In the genomic region with DNA sequence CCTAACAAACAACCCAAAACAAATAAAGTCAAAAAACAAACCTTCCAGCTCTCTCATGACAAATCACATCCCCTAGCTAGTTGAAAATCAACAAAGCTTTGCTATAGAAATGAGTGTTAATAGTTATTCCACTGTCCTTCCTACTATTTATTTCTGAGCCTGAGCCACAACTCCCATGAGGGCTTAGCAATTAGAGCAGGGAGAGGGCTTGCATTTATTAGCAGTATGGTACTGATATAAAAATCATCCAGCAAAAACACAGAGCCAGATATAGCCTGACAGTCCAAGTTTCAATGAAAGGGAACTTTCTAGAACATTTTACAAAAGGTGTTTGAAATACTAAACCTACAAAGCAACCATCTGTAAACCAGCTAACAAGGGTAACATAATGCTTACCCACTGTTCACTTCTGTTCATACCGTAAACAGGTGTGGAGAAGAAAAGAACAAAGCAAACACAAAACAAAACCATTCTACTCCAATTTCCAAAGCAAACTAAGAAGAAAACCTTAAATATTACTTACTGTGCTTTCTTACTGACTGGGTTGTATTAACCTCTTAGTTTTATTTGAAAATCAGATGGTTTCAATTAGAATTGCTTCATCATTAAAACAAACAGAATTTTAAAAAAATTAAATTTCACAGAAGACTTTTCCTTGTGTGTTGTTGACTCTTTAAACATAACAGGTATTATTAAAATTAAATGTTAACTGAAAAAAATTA, we compare ENCODE assay signal across 21 mouse cellular contexts.
DNase-seq lines count a peak whose midpoint lies in the region; ATAC-seq and TF ChIP-seq lines count a peak whose summit lies in the region.
"Had no signal": no experiment of that assay in that cellular context is flagged by ENCODE, and none has a peak within 500 bp of the region (broad histone marks: within the 10 kb centered on the region; RNA-seq: fewer than 3 reads in every experiment).

No protein-coding gene starts in this region.

- no peaks in the 10 kb centered on the region for H3K9me3 ChIP-seq in hindbrain, postnatal 0 days (ENCODE audit: low read length)
- no peaks in the 10 kb centered on the region for H3K9me3 ChIP-seq in hindbrain, embryonic 14.5 days (ENCODE audit: control insufficient read depth, low read length)
- H3K9me3 ChIP-seq in CH12.LX (replicated peaks; ENCODE audit: low read length) = no peaks in the 10 kb centered on the region
- no peaks in the 10 kb centered on the region for H3K9me3 ChIP-seq in limb, embryonic 14.5 days (ENCODE audit: control insufficient read depth, low read length)
- H3K9me3 ChIP-seq: embryonic facial prominence, embryonic 15.5 days; forebrain, embryonic 13.5 days; G1E; hindbrain, embryonic 12.5 days had no signal

- H3K27ac ChIP-seq in hindbrain, postnatal 0 days = no peak overlapping the region
- H3K27ac ChIP-seq in hindbrain, embryonic 14.5 days = no peak overlapping the region
- H3K27ac ChIP-seq in CH12.LX (ENCODE audit: insufficient read depth, low read depth) = peak overlapping the region; percentile 55; the same call in 1 of the 2 replicates
- 0 out of 2 replicates have a peak overlapping the region, but pooled peaks have one; percentile 21 for H3K27ac ChIP-seq in limb, embryonic 14.5 days (replicated peaks; ENCODE audit: low read depth, low read length)
- H3K27ac ChIP-seq: embryonic facial prominence, embryonic 15.5 days; forebrain, embryonic 13.5 days; hindbrain, embryonic 12.5 days had no signal

- peak; percentile 12 for DNase-seq in hindbrain, postnatal 0 days (ENCODE audit: low spot score)
- DNase-seq in hindbrain, embryonic 14.5 days (ENCODE audit: low spot score) = no peak
- DNase-seq in CH12.LX (ENCODE audit: extremely low read depth) = no peak
- DNase-seq in brain, embryonic 14.5 days (ENCODE audit: low read depth) = peak; percentile 44
- DNase-seq in limb, embryonic 14.5 days (ENCODE audit: low spot score) = no peak
- no peak for DNase-seq in layer of hippocampus, postnatal 14 days (ENCODE audit: low spot score in 2 of 2)
- DNase-seq: adrenal gland, adult 8-10 months; adrenal gland, postnatal 36 days; cerebellum, adult 11 months; cerebellum, adult 8-10 months; cerebellum, postnatal 25 days; gastrocnemius, adult 2 months; gastrocnemius, postnatal 25 days; heart, postnatal 10 days; heart, postnatal 4 days had no signal

- TF ChIP-seq EP300 in CH12.LX (IDR thresholded peaks at IDR 0.05; ENCODE audit: low read length) = peak; percentile 37; the same call in 1 of the 2 replicates

- dilution Hi-C loops in CH12.LX (cut with MboI; ENCODE audit: extremely low pct_ligation_motif_present, extremely low pct_unique_long_range_greater_than_20kb, low sequenced_read_pairs) = loop anchor here (5.0 kb wide), 1 partner anchor 35 kb away; no protein-coding TSS in a partner anchor

- 84% methylated on average over 1 of the region's 1 CpGs for WGBS in hindbrain, postnatal 0 days
- WGBS in hindbrain, embryonic 14.5 days = 76% methylated on average over 1 of the region's 1 CpGs
- 26% methylated on average over 1 of the region's 1 CpGs for WGBS in limb, embryonic 14.5 days

- no peak overlapping the region for H3K4me3 ChIP-seq in hindbrain, postnatal 0 days (ENCODE audit: low read length)
- no peak overlapping the region for H3K4me3 ChIP-seq in hindbrain, embryonic 14.5 days (replicated peaks; ENCODE audit: low read length)
- no peak overlapping the region for H3K4me3 ChIP-seq in CH12.LX (replicated peaks in 1 of 3; ENCODE audit: low read depth in 2 of 3, low read length in 2 of 3, poor library complexity in 1 of 3)
- no peak overlapping the region for H3K4me3 ChIP-seq in limb, embryonic 14.5 days (replicated peaks; ENCODE audit: low read length)
- H3K4me3 ChIP-seq: embryonic facial prominence, embryonic 15.5 days; forebrain, embryonic 13.5 days; hindbrain, embryonic 12.5 days had no signal

- no peaks in the 10 kb centered on the region for H3K36me3 ChIP-seq in hindbrain, postnatal 0 days (ENCODE audit: insufficient read depth, low read length)
- no peaks in the 10 kb centered on the region for H3K36me3 ChIP-seq in hindbrain, embryonic 14.5 days (replicated peaks; ENCODE audit: control insufficient read depth, insufficient read depth)
- peaks cover 0 to 9% of the 10 kb centered on the region in 2 experiments for H3K36me3 ChIP-seq in CH12.LX (replicated peaks in 1 of 2; ENCODE audit: control insufficient read depth in 1 of 2, insufficient read depth in 1 of 2, low read length in 1 of 2)
- no peaks in the 10 kb centered on the region for H3K36me3 ChIP-seq in limb, embryonic 14.5 days (ENCODE audit: control insufficient read depth, insufficient read depth, low read length)
- H3K36me3 ChIP-seq: embryonic facial prominence, embryonic 15.5 days; hindbrain, embryonic 12.5 days had no signal

- in situ Hi-C loops in CH12.LX (cut with MboI; ENCODE audit: low pct_ligation_motif_present, low pct_unique_long_range_greater_than_20kb, low sequenced_read_pairs) = loop anchor here (5.0 kb wide), 1 partner anchor 40 kb away; no protein-coding TSS in a partner anchor

- no peak for TF ChIP-seq CTCF in hindbrain, postnatal 0 days (IDR thresholded peaks at IDR 0.05; ENCODE audit: low read depth)
- no peak for TF ChIP-seq CTCF in CH12.LX (conservative IDR thresholded peaks at IDR 0.05 in 1 of 2, IDR thresholded peaks at IDR 0.05 in 1 of 2; ENCODE audit: low read depth in 2 of 2, low read length in 2 of 2)
- TF ChIP-seq CTCF in brain, embryonic 14.5 days (IDR thresholded peaks at IDR 0.05; ENCODE audit: borderline replicate concordance, extremely low read depth, insufficient read depth, insufficient read length) = no peak

- no peaks in the 10 kb centered on the region; the same call in 1 of the 2 replicates for H3K4me1 ChIP-seq in hindbrain, postnatal 0 days (ENCODE audit: insufficient read depth, low read length)
- peaks cover 4% of the 10 kb centered on the region; the same call in 1 of the 2 replicates for H3K4me1 ChIP-seq in hindbrain, embryonic 14.5 days (replicated peaks; ENCODE audit: control insufficient read depth, insufficient read depth, low read length)
- H3K4me1 ChIP-seq in CH12.LX (ENCODE audit: control insufficient read depth in 1 of 2, insufficient read depth in 2 of 2) = peaks cover 22 to 84% of the 10 kb centered on the region in 2 experiments
- no peaks in the 10 kb centered on the region for H3K4me1 ChIP-seq in limb, embryonic 14.5 days (ENCODE audit: control insufficient read depth, insufficient read depth, low read length)
- H3K4me1 ChIP-seq: embryonic facial prominence, embryonic 15.5 days; forebrain, embryonic 13.5 days; hindbrain, embryonic 12.5 days had no signal

- no peak overlapping the region for H3K9ac ChIP-seq in hindbrain, postnatal 0 days (replicated peaks; ENCODE audit: low read length)
- no peak overlapping the region for H3K9ac ChIP-seq in hindbrain, embryonic 14.5 days
- H3K9ac ChIP-seq in CH12.LX (ENCODE audit: insufficient read depth, low read depth) = peak overlapping the region; percentile 42
- H3K9ac ChIP-seq in limb, embryonic 14.5 days (ENCODE audit: low read depth, low read length, severe bottlenecking) = no peak overlapping the region
- H3K9ac ChIP-seq: embryonic facial prominence, embryonic 15.5 days; forebrain, embryonic 13.5 days; hindbrain, embryonic 12.5 days had no signal

- TF ChIP-seq POLR2A in CH12.LX (IDR thresholded peaks at IDR 0.05; ENCODE audit: low read depth, low read length) = no peak
- TF ChIP-seq POLR2A in brain, embryonic 14.5 days (IDR thresholded peaks at IDR 0.05; ENCODE audit: borderline replicate concordance, extremely low read depth, insufficient read depth, insufficient read length, poor library complexity, severe bottlenecking) = no peak
- TF ChIP-seq POLR2A in limb, embryonic 14.5 days (IDR thresholded peaks at IDR 0.05; ENCODE audit: borderline replicate concordance, extremely low read depth, insufficient read depth, insufficient read length) = no peak

- no peaks in the 10 kb centered on the region for H3K27me3 ChIP-seq in hindbrain, postnatal 0 days (ENCODE audit: insufficient read depth, low read length)
- H3K27me3 ChIP-seq in hindbrain, embryonic 14.5 days (ENCODE audit: control insufficient read depth, insufficient read depth, low read length) = no peaks in the 10 kb centered on the region
- no peaks in the 10 kb centered on the region for H3K27me3 ChIP-seq in CH12.LX (replicated peaks)
- H3K27me3 ChIP-seq in limb, embryonic 14.5 days (ENCODE audit: control insufficient read depth, insufficient read depth, low read length) = no peaks in the 10 kb centered on the region
- H3K27me3 ChIP-seq: embryonic facial prominence, embryonic 15.5 days; forebrain, embryonic 13.5 days; hindbrain, embryonic 12.5 days had no signal

- no peak for ATAC-seq in hindbrain, postnatal 0 days
- ATAC-seq in hindbrain, embryonic 14.5 days (ENCODE audit: low FRiP score) = no peak
- no peak for ATAC-seq in limb, embryonic 14.5 days (ENCODE audit: low FRiP score, low read depth)
- no peak for ATAC-seq in erythroblast, adult 5-6 weeks (replicated peaks; ENCODE audit: low FRiP score, poor library complexity, severe bottlenecking)
- ATAC-seq: forebrain, embryonic 13.5 days; intestine, embryonic 16.5 days had no signal

- TF ChIP-seq RAD21 in CH12.LX (IDR thresholded peaks at IDR 0.05; ENCODE audit: low read depth, low read length) = no peak

- peaks cover 18% of the 10 kb centered on the region for H3K79me2 ChIP-seq in CH12.LX (replicated peaks; ENCODE audit: control insufficient read depth, extremely low read depth, insufficient read depth, poor library complexity, severe bottlenecking)

- H3K4me2 ChIP-seq in hindbrain, postnatal 0 days (ENCODE audit: low read depth, low read length) = no peak overlapping the region
- no peak overlapping the region for H3K4me2 ChIP-seq in hindbrain, embryonic 14.5 days (replicated peaks)
- H3K4me2 ChIP-seq in CH12.LX (ENCODE audit: insufficient read depth, low read depth, poor library complexity, severe bottlenecking) = peak overlapping the region; percentile 55; the same call in 1 of the 2 replicates
- H3K4me2 ChIP-seq in limb, embryonic 14.5 days (replicated peaks; ENCODE audit: low read depth, low read length, severe bottlenecking) = no peak overlapping the region
- H3K4me2 ChIP-seq: embryonic facial prominence, embryonic 15.5 days; forebrain, embryonic 13.5 days; hindbrain, embryonic 12.5 days had no signal

TF ChIP-seq in CH12.LX, 34 proteins besides CTCF, POLR2A, EP300 and RAD21:
- TF ChIP-seq ZKSCAN1 (IDR thresholded peaks at IDR 0.05; ENCODE audit: borderline replicate concordance, low read depth, low read length) (no peak), BHLHE40 (IDR thresholded peaks at IDR 0.05; ENCODE audit: low read depth, low read length) (no peak), SIN3A (IDR thresholded peaks at IDR 0.05; ENCODE audit: low read length) (no peak; the same call in 1 of the 2 replicates), CHD1 (IDR thresholded peaks at IDR 0.05; ENCODE audit: low read depth, low read length) (peak; percentile 96), JUND (conservative IDR thresholded peaks at IDR 0.05; ENCODE audit: low read depth, low read length) (no peak), IRF4 (IDR thresholded peaks at IDR 0.05; ENCODE audit: low read depth, low read length) (0 out of 2 replicates have a peak, but pooled peaks have one; percentile 6), CHD2 (IDR thresholded peaks at IDR 0.05; ENCODE audit: low read length) (no peak)

Comparison
In these comparisons a context has a peak if more than half of its experiments do, and no peak if none do; other contexts are left out.
1. DNase-seq: peak in hindbrain, postnatal 0 days (single experiment) and brain, embryonic 14.5 days (single experiment); none in hindbrain, embryonic 14.5 days (single experiment), CH12.LX (single experiment), limb, embryonic 14.5 days (single experiment) and layer of hippocampus, postnatal 14 days (0 of 2).
2. H3K27ac ChIP-seq: peak in CH12.LX (single experiment) and limb, embryonic 14.5 days (single experiment); none in hindbrain, postnatal 0 days (single experiment) and hindbrain, embryonic 14.5 days (single experiment).